Mouse (Mus musculus): ENCODE data around the gene Cacul1.

DNA sequence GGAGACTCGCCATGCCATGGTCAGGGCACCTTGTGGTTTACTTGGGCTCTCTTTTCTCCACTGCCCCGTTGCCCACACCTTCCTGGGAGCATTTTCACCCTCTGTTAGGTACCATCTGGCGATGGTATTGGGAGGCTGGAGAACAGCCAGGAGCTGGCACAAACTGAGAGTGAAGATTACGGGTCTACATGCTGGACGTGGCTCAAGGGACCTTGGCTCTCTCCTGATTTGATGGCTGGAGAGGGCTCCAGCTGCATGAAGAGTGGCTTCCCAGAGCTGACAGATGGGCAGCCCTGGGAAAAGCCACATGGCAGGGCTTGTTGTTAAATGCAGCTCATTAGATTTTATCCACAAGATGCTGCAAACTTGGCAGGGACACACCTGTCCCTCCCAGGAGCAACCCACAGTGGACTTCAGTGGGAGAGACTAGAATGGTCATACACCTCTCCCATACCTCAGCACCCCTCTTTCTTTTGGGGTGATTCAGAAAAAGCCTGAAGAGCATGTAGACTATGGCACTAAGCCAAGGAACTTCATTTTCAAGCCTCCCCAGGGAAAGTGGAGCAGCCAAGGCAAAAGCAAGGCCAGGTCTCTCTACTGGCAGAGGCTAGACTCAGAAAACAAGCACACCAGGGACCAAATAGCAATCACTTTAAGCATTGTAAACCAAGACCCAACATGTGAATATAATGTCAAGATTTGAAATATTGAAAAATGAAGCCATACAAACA lies 34.8 kb upstream of the Cacul1 start:
- no peak for TF ChIP-seq POLR2A (IDR thresholded peaks at IDR 0.05; ENCODE audit: low read depth, low read length)
- no peak for TF ChIP-seq CTCF (conservative IDR thresholded peaks at IDR 0.05; ENCODE audit: insufficient read depth, insufficient read length, low read depth, low read length)
